Mouse (Mus musculus): ENCODE results near the gene Abca8b. TPM values are rescaled to one million over a fixed set of nuclear protein-coding genes. Genes with fewer than 3 reads are reported as not detected.
"Not testable (repeated sequence)": the region's sequence is repeated elsewhere in the genome, so short reads cannot be mapped to it uniquely, and the experiment has no call there.

The Abca8b gene
- total and polyA plus RNA-seq, 3 experiments, result 1.4 to 2.1 (median 1.4) TPM

DNA sequence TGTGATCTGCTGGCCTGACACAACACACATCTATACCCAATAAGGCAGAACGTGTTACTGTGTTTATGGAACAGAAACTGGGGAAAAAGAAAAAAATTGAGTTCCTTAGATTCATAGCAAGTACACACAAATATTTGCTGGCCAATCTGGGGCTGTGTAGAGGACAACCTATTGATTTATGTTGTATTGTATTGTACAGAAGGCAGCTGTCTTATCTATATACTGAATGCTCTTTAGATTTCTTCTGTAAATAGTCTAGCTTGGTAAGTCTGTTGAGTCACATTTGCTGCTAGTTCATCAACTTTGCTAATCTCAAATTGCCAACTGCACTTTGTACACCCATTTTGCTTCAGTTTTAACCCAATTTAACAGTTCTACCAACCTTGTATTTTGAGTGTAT, 7.5 kb downstream of the Abca8b start:
- peaks cover 0 to 2% of the 10 kb centered on the region in 2 experiments for H3K36me3 ChIP-seq (replicated peaks in 1 of 2; ENCODE audit: control insufficient read depth in 1 of 2, insufficient read depth in 1 of 2, low read length in 1 of 2)
- H3K4me2 ChIP-seq (ENCODE audit: insufficient read depth, low read depth, poor library complexity, severe bottlenecking), result no peak overlapping the region
- no peak overlapping the region for H3K9ac ChIP-seq (ENCODE audit: insufficient read depth, low read depth)
- H3K9me3 ChIP-seq (replicated peaks; ENCODE audit: low read length), result no peaks in the 10 kb centered on the region
- dilution Hi-C loops (cut with MboI; ENCODE audit: extremely low pct_ligation_motif_present, extremely low pct_unique_long_range_greater_than_20kb, low sequenced_read_pairs) (no loop called here), in situ Hi-C loops (cut with MboI; ENCODE audit: low pct_ligation_motif_present, low pct_unique_long_range_greater_than_20kb, low sequenced_read_pairs) (no loop called here)
- peaks cover 11 to 40% of the 10 kb centered on the region in 2 experiments for H3K4me1 ChIP-seq (ENCODE audit: control insufficient read depth in 1 of 2, insufficient read depth in 2 of 2)
- no peaks in the 10 kb centered on the region for H3K79me2 ChIP-seq (replicated peaks; ENCODE audit: control insufficient read depth, extremely low read depth, insufficient read depth, poor library complexity, severe bottlenecking)
- no peaks in the 10 kb centered on the region for H3K27me3 ChIP-seq (replicated peaks)
- no peak for TF ChIP-seq PAX5 (IDR thresholded peaks at IDR 0.05; ENCODE audit: low read length)
- no peak for TF ChIP-seq MXI1 (IDR thresholded peaks at IDR 0.05; ENCODE audit: low read depth, low read length)
- no peak overlapping the region for H3K4me3 ChIP-seq (replicated peaks in 1 of 3; ENCODE audit: low read depth in 2 of 3, low read length in 2 of 3, poor library complexity in 1 of 3)
- H3K27ac ChIP-seq (ENCODE audit: insufficient read depth, low read depth), result no peak overlapping the region
- DNase-seq (ENCODE audit: extremely low read depth), result no peak

DNA sequence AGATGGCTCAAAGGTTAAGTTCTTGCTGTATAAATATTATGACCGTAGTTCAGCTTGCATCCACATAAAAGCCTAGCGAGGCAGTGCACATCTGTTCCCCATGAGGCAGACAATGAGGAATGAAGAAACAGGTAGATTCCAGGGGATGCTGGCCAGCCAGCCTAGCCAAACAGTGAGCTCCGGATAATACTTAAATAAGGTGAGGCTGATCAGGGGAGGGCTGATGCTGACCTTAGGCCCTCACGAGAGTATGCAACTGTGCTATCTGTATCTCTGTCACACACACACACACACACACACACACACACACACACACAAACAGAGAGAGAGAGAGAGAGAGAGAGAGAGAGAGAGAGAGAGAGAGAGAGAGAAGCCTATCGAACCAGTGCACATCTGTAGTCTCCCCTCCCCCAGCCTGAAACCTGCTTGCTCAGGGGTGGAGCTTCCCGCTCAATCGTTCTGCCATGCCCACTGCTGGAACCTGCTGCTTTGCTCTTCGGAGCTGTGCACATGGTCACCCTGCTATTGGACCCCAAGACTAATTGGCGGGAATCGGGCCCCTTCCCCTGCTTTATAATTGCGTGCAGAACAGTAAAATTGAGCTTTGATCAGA, 8.1 kb downstream of the Abca8b start:
- DNase-seq (ENCODE audit: extremely low read depth); H3K27ac ChIP-seq (ENCODE audit: insufficient read depth, low read depth); H3K79me2 ChIP-seq (replicated peaks; ENCODE audit: control insufficient read depth, extremely low read depth, insufficient read depth, poor library complexity, severe bottlenecking); H3K4me2 ChIP-seq (ENCODE audit: insufficient read depth, low read depth, poor library complexity, severe bottlenecking); H3K27me3 ChIP-seq (replicated peaks); H3K9me3 ChIP-seq (replicated peaks; ENCODE audit: low read length); H3K4me3 ChIP-seq (replicated peaks in 1 of 3; ENCODE audit: low read depth in 2 of 3, low read length in 2 of 3, poor library complexity in 1 of 3); dilution Hi-C loops (cut with MboI; ENCODE audit: extremely low pct_ligation_motif_present, extremely low pct_unique_long_range_greater_than_20kb, low sequenced_read_pairs); in situ Hi-C loops (cut with MboI; ENCODE audit: low pct_ligation_motif_present, low pct_unique_long_range_greater_than_20kb, low sequenced_read_pairs); H3K36me3 ChIP-seq (replicated peaks in 1 of 2; ENCODE audit: control insufficient read depth in 1 of 2, insufficient read depth in 1 of 2, low read length in 1 of 2); H3K9ac ChIP-seq (ENCODE audit: insufficient read depth, low read depth): not testable (repeated sequence)
- H3K4me1 ChIP-seq (ENCODE audit: control insufficient read depth in 1 of 2, insufficient read depth in 2 of 2), result peaks cover 11 to 40% of the 10 kb centered on the region in 2 experiments

GRCm38 (mm10) chr11:109981872-109982271, 13.8 kb downstream of the Abca8b start:
- H3K27ac ChIP-seq (ENCODE audit: insufficient read depth, low read depth), result no peak overlapping the region
- H3K9me3 ChIP-seq (replicated peaks; ENCODE audit: low read length), result peaks cover 4% of the 10 kb centered on the region
- dilution Hi-C loops (cut with MboI; ENCODE audit: extremely low pct_ligation_motif_present, extremely low pct_unique_long_range_greater_than_20kb, low sequenced_read_pairs), result no loop called here
- no peaks in the 10 kb centered on the region for H3K79me2 ChIP-seq (replicated peaks; ENCODE audit: control insufficient read depth, extremely low read depth, insufficient read depth, poor library complexity, severe bottlenecking)
- DNase-seq (ENCODE audit: extremely low read depth), result no peak
- H3K4me1 ChIP-seq (ENCODE audit: control insufficient read depth in 1 of 2, insufficient read depth in 2 of 2), result peaks cover 3 to 6% of the 10 kb centered on the region in 2 experiments; a peak in 2 of 4 replicates
- H3K9ac ChIP-seq (ENCODE audit: insufficient read depth, low read depth), result no peak overlapping the region
- H3K27me3 ChIP-seq (replicated peaks), result no peaks in the 10 kb centered on the region
- H3K36me3 ChIP-seq (replicated peaks in 1 of 2; ENCODE audit: control insufficient read depth in 1 of 2, insufficient read depth in 1 of 2, low read length in 1 of 2), result peaks cover 0 to 11% of the 10 kb centered on the region in 2 experiments
- TF ChIP-seq IRF4 (IDR thresholded peaks at IDR 0.05; ENCODE audit: low read depth, low read length), result no peak
- no peak for TF ChIP-seq RAD21 (IDR thresholded peaks at IDR 0.05; ENCODE audit: low read depth, low read length)
- no peak for TF ChIP-seq MXI1 (IDR thresholded peaks at IDR 0.05; ENCODE audit: low read depth, low read length)
- H3K4me3 ChIP-seq (replicated peaks in 1 of 3; ENCODE audit: low read depth in 2 of 3, low read length in 2 of 3, poor library complexity in 1 of 3), result no peak overlapping the region
- H3K4me2 ChIP-seq (ENCODE audit: insufficient read depth, low read depth, poor library complexity, severe bottlenecking), result no peak overlapping the region
- in situ Hi-C loops (cut with MboI; ENCODE audit: low pct_ligation_motif_present, low pct_unique_long_range_greater_than_20kb, low sequenced_read_pairs), result no loop called here

- Histone ChIP-seq H3K36me3 (replicated peaks in 1 of 2; ENCODE audit: control insufficient read depth in 1 of 2, insufficient read depth in 1 of 2, low read length in 1 of 2) (peaks cover 0 to 40% of the 10 kb centered on the region in 2 experiments), H3K4me3 (replicated peaks in 1 of 3; ENCODE audit: low read depth in 2 of 3, low read length in 2 of 3, poor library complexity in 1 of 3) (no peak overlapping the region), H3K79me2 (replicated peaks; ENCODE audit: control insufficient read depth, extremely low read depth, insufficient read depth, poor library complexity, severe bottlenecking) (no peaks in the 10 kb centered on the region), H3K4me1 (ENCODE audit: control insufficient read depth in 1 of 2, insufficient read depth in 2 of 2) (peaks cover 4 to 7% of the 10 kb centered on the region in 2 experiments), H3K9me3 (replicated peaks; ENCODE audit: low read length) (peaks cover 13% of the 10 kb centered on the region), H3K9ac (ENCODE audit: insufficient read depth, low read depth) (no peak overlapping the region), H3K27me3 (replicated peaks) (no peaks in the 10 kb centered on the region), H3K27ac (ENCODE audit: insufficient read depth, low read depth) (no peak overlapping the region), H3K4me2 (ENCODE audit: insufficient read depth, low read depth, poor library complexity, severe bottlenecking) (no peak overlapping the region)
- in situ Hi-C loops (cut with MboI; ENCODE audit: low pct_ligation_motif_present, low pct_unique_long_range_greater_than_20kb, low sequenced_read_pairs) (no loop called here), dilution Hi-C loops (cut with MboI; ENCODE audit: extremely low pct_ligation_motif_present, extremely low pct_unique_long_range_greater_than_20kb, low sequenced_read_pairs) (no loop called here)
- TF ChIP-seq NELFE (IDR thresholded peaks at IDR 0.05; ENCODE audit: low read depth, low read length), result no peak
- TF ChIP-seq MXI1 (IDR thresholded peaks at IDR 0.05; ENCODE audit: low read depth, low read length), result no peak
- no peak for TF ChIP-seq MAZ (IDR thresholded peaks at IDR 0.05; ENCODE audit: low read depth, low read length)
- no peak for TF ChIP-seq TBP (conservative IDR thresholded peaks at IDR 0.05; ENCODE audit: low read depth, low read length)
- no peak for TF ChIP-seq RCOR1 (conservative IDR thresholded peaks at IDR 0.05; ENCODE audit: low read depth, low read length)
- TF ChIP-seq PAX5 (IDR thresholded peaks at IDR 0.05; ENCODE audit: low read length), result no peak
- no peak for TF ChIP-seq UBTF (IDR thresholded peaks at IDR 0.05; ENCODE audit: low read depth, low read length)
- no peak for TF ChIP-seq ZKSCAN1 (IDR thresholded peaks at IDR 0.05; ENCODE audit: borderline replicate concordance, low read depth, low read length)
- DNase-seq (ENCODE audit: extremely low read depth), result no peak
These were observed 25.1 kb downstream of the Abca8b start for GRCm38 (mm10) chr11:109970521-109970920.

Measured in CH12.LX (cell line).